Mouse (Mus musculus): Measurements from ENCODE around the gene Pde4dip. TPM values are rescaled to one million over a fixed set of nuclear protein-coding genes. Genes with fewer than 3 reads are reported as not detected.

The Pde4dip gene
- polyA plus RNA-seq, 1 experiment from 2014 or later, result 18.5 TPM

- H3K27ac ChIP-seq, result no peak overlapping the region
- 94% methylated on average over 10 of the region's 10 CpGs for WGBS
- DNase-seq (ENCODE audit: extremely low spot score, low spot score), result no peak
- H3K36me3 ChIP-seq (replicated peaks), result peaks cover 99% of the 10 kb centered on the region
- no peak overlapping the region for H3K4me3 ChIP-seq
- H3K27me3 ChIP-seq (ENCODE audit: poor library complexity, severe bottlenecking), result no peaks in the 10 kb centered on the region
- no peaks in the 10 kb centered on the region for H3K4me1 ChIP-seq
- H3K9me3 ChIP-seq, result no peaks in the 10 kb centered on the region
Measured at GRCm38 (mm10) chr3:97748789-97749188, 139.7 kb downstream of the Pde4dip start.

DNA sequence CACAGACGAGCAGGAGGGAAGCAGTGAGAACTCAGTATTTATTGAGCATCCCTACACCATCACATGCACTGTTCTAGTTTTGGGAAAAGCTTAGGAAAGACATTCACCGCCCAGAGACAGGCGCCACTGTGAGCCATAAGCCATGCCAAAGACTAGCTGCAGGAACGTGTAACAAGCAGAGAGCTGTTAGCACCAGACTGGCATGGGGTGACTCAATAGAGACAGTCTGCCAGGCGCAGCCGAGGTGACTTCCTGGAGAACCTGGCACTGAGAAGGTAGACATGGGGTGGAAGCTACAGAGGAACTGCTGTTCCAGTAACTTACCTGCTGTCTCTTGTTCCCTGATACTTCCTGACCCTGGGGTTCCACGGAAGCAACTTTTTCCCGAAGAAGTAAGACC lies 145.7 kb downstream of the Pde4dip start:
- Histone ChIP-seq H3K4me1 (no peaks in the 10 kb centered on the region), H3K36me3 (replicated peaks) (peaks cover 89% of the 10 kb centered on the region), H3K9me3 (no peaks in the 10 kb centered on the region), H3K27ac (no peak overlapping the region), H3K27me3 (ENCODE audit: poor library complexity, severe bottlenecking) (no peaks in the 10 kb centered on the region), H3K4me3 (no peak overlapping the region)
- 93% methylated on average over 8 of the region's 8 CpGs for WGBS
- no peak for DNase-seq (ENCODE audit: extremely low spot score, low spot score)

- Histone ChIP-seq H3K4me1 (peaks cover 5% of the 10 kb centered on the region; the same call in 1 of the 2 replicates), H3K27ac (no peak overlapping the region), H3K36me3 (replicated peaks) (peaks cover 26% of the 10 kb centered on the region), H3K9me3 (no peaks in the 10 kb centered on the region), H3K4me3 (no peak overlapping the region), H3K27me3 (ENCODE audit: poor library complexity, severe bottlenecking) (no peaks in the 10 kb centered on the region)
- DNase-seq (ENCODE audit: extremely low spot score, low spot score), result no peak
- 88% methylated on average over 5 of the region's 5 CpGs for WGBS
Measured at GRCm38 (mm10) chr3:97735575-97735974, 152.9 kb downstream of the Pde4dip start.

GRCm38 (mm10) chr3:97734259-97734658 lies 154.2 kb downstream of the Pde4dip start:
- peaks cover 13% of the 10 kb centered on the region for H3K36me3 ChIP-seq (replicated peaks)
- H3K27me3 ChIP-seq (ENCODE audit: poor library complexity, severe bottlenecking), result no peaks in the 10 kb centered on the region
- peaks cover 17% of the 10 kb centered on the region for H3K4me1 ChIP-seq
- WGBS, result 79% methylated on average over 4 of the region's 4 CpGs
- no peak for DNase-seq (ENCODE audit: extremely low spot score, low spot score)
- no peak overlapping the region for H3K27ac ChIP-seq
- H3K9me3 ChIP-seq, result no peaks in the 10 kb centered on the region
- no peak overlapping the region for H3K4me3 ChIP-seq

- Histone ChIP-seq H3K4me3 (no peak overlapping the region), H3K9me3 (no peaks in the 10 kb centered on the region), H3K27me3 (ENCODE audit: poor library complexity, severe bottlenecking) (no peaks in the 10 kb centered on the region), H3K4me1 (peaks cover 17% of the 10 kb centered on the region), H3K36me3 (replicated peaks) (peaks cover 7% of the 10 kb centered on the region), H3K27ac (no peak overlapping the region)
- 93% methylated on average over 6 of the region's 6 CpGs for WGBS
- no peak for DNase-seq (ENCODE audit: extremely low spot score, low spot score)
Measured at GRCm38 (mm10) chr3:97732622-97733021, 155.9 kb downstream of the Pde4dip start.

GRCm38 (mm10) chr3:97730624-97731023 lies 157.9 kb downstream of the Pde4dip start:
- H3K9me3 ChIP-seq, result no peaks in the 10 kb centered on the region
- no peaks in the 10 kb centered on the region for H3K27me3 ChIP-seq (ENCODE audit: poor library complexity, severe bottlenecking)
- H3K27ac ChIP-seq, result no peak overlapping the region
- WGBS, result 82% methylated on average over 7 of the region's 7 CpGs
- no peak overlapping the region for H3K4me3 ChIP-seq
- H3K36me3 ChIP-seq (replicated peaks), result no peaks in the 10 kb centered on the region
- no peak for DNase-seq (ENCODE audit: extremely low spot score, low spot score)
- peaks cover 17% of the 10 kb centered on the region for H3K4me1 ChIP-seq

GRCm38 (mm10) chr3:97730131-97730530 lies 158.4 kb downstream of the Pde4dip start:
- no peaks in the 10 kb centered on the region for H3K36me3 ChIP-seq (replicated peaks)
- no peaks in the 10 kb centered on the region for H3K27me3 ChIP-seq (ENCODE audit: poor library complexity, severe bottlenecking)
- H3K9me3 ChIP-seq, result no peaks in the 10 kb centered on the region
- no peak overlapping the region for H3K4me3 ChIP-seq
- H3K4me1 ChIP-seq, result peaks cover 17% of the 10 kb centered on the region
- whole genome bisulfite sequencing, result 74% methylated on average over 3 of the region's 3 CpGs
- DNase-seq (ENCODE audit: extremely low spot score, low spot score), result no peak
- H3K27ac ChIP-seq, result no peak overlapping the region

DNA sequence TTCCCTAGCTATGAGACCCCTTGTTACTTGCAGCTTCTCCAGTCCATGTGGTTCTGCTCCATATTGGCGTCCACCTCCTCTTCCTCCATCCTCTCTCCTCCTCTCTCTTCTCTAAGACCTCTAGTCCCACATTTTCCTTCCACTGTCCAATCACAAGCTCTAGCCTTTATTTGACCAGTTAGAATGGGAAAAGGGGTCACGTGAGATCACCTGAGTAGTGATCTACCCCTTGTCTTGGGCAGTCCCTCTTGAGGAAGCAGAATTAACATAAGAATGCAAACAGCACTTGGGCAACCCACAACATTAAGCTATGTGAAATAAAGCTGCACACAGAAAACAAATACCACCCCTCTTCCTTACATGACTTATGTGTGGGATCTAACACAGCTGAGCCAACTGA lies 160.7 kb downstream of the Pde4dip start:
- WGBS, result 81% methylated on average over 2 of the region's 2 CpGs
- Histone ChIP-seq H3K9me3 (peaks cover 17% of the 10 kb centered on the region), H3K4me1 (peaks cover 14% of the 10 kb centered on the region), H3K4me3 (no peak overlapping the region), H3K27ac (no peak overlapping the region), H3K36me3 (replicated peaks) (no peaks in the 10 kb centered on the region), H3K27me3 (ENCODE audit: poor library complexity, severe bottlenecking) (no peaks in the 10 kb centered on the region)
- DNase-seq (ENCODE audit: extremely low spot score, low spot score), result no peak

GRCm38 (mm10) chr3:97719116-97719515 lies 169.4 kb downstream of the Pde4dip start:
- H3K4me1 ChIP-seq, result no peaks in the 10 kb centered on the region
- DNase-seq (ENCODE audit: extremely low spot score, low spot score), result no peak
- no peak overlapping the region for H3K4me3 ChIP-seq
- no peak overlapping the region for H3K27ac ChIP-seq
- no peaks in the 10 kb centered on the region for H3K36me3 ChIP-seq (replicated peaks)
- WGBS, result 90% methylated on average over 9 of the region's 9 CpGs
- no peaks in the 10 kb centered on the region for H3K27me3 ChIP-seq (ENCODE audit: poor library complexity, severe bottlenecking)
- H3K9me3 ChIP-seq, result peaks cover 16% of the 10 kb centered on the region

GRCm38 (mm10) chr3:97715922-97716321 lies 172.6 kb downstream of the Pde4dip start:
- H3K27me3 ChIP-seq (ENCODE audit: poor library complexity, severe bottlenecking), result no peaks in the 10 kb centered on the region
- 85% methylated on average over 1 of the region's 1 CpGs for WGBS
- H3K36me3 ChIP-seq (replicated peaks), result no peaks in the 10 kb centered on the region
- H3K27ac ChIP-seq, result no peak overlapping the region
- H3K4me3 ChIP-seq, result no peak overlapping the region
- no peaks in the 10 kb centered on the region for H3K4me1 ChIP-seq
- no peak for DNase-seq (ENCODE audit: extremely low spot score, low spot score)
- no peaks in the 10 kb centered on the region for H3K9me3 ChIP-seq

DNA sequence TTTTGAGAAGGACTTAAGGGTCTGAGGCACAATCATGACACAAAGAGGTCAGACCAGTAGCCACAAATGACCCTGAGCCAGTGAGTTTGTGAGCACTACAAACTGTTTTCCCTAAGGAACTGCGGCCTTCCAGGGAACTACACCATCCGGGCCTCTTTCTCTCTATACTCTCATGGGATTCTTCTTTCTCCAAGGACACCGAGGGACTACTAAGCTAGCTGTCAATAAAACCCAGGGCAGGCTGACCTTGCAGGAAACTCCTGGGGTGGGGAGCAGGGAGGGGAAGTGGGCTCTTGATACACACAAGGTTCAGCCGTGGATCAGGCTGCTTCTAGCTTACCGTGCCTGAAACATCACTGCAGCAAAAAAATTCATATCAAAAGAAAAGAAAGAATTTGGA lies 177.6 kb downstream of the Pde4dip start:
- Histone ChIP-seq H3K4me1 (no peaks in the 10 kb centered on the region), H3K9me3 (no peaks in the 10 kb centered on the region), H3K36me3 (replicated peaks) (no peaks in the 10 kb centered on the region), H3K4me3 (no peak overlapping the region), H3K27ac (no peak overlapping the region), H3K27me3 (ENCODE audit: poor library complexity, severe bottlenecking) (no peaks in the 10 kb centered on the region)
- WGBS, result 74% methylated on average over 5 of the region's 5 CpGs
- no peak for DNase-seq (ENCODE audit: extremely low spot score, low spot score)

GRCm38 (mm10) chr3:97710134-97710533 lies 178.4 kb downstream of the Pde4dip start:
- H3K27ac ChIP-seq, result no peak overlapping the region
- H3K36me3 ChIP-seq (replicated peaks), result no peaks in the 10 kb centered on the region
- no peaks in the 10 kb centered on the region for H3K9me3 ChIP-seq
- 91% methylated on average over 11 of the region's 11 CpGs for WGBS
- no peaks in the 10 kb centered on the region for H3K4me1 ChIP-seq
- H3K27me3 ChIP-seq (ENCODE audit: poor library complexity, severe bottlenecking), result no peaks in the 10 kb centered on the region
- no peak overlapping the region for H3K4me3 ChIP-seq
- DNase-seq (ENCODE audit: extremely low spot score, low spot score), result no peak

DNA sequence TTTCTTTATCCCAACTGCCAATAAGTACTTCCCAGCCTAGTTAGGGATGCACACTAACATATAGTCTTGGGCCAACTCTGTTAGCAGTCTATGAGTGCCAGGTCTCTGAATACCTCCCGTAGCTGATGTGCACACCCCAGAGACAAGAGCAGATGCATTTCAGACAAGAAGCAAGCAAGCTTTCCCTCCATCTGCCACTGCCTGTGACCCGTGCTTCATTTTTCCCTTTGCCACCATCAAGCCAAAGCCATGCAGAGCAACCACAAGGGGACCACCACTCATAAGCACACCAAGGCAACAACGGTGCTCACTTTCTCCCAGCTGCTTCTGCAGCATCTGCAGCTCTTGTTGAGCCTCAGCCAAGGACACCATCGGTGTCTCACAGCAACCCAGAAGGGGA lies 181.9 kb downstream of the Pde4dip start:
- H3K4me1 ChIP-seq, result no peaks in the 10 kb centered on the region
- H3K4me3 ChIP-seq, result no peak overlapping the region
- WGBS, result 89% methylated on average over 4 of the region's 4 CpGs
- DNase-seq (ENCODE audit: extremely low spot score, low spot score), result no peak
- H3K9me3 ChIP-seq, result no peaks in the 10 kb centered on the region
- no peaks in the 10 kb centered on the region for H3K36me3 ChIP-seq (replicated peaks)
- no peak overlapping the region for H3K27ac ChIP-seq
- no peaks in the 10 kb centered on the region for H3K27me3 ChIP-seq (ENCODE audit: poor library complexity, severe bottlenecking)

- H3K4me1 ChIP-seq, result no peaks in the 10 kb centered on the region
- no peak for DNase-seq (ENCODE audit: extremely low spot score, low spot score)
- H3K27me3 ChIP-seq (ENCODE audit: poor library complexity, severe bottlenecking), result no peaks in the 10 kb centered on the region
- no peak overlapping the region for H3K4me3 ChIP-seq
- no peak overlapping the region for H3K27ac ChIP-seq
- H3K36me3 ChIP-seq (replicated peaks), result no peaks in the 10 kb centered on the region
- 85% methylated on average over 3 of the region's 3 CpGs for WGBS
- H3K9me3 ChIP-seq, result no peaks in the 10 kb centered on the region
Measured at GRCm38 (mm10) chr3:97705508-97705907, 183.0 kb downstream of the Pde4dip start.
